Mouse (Mus musculus): ENCODE data around the gene Inpp1. TPM values are rescaled to one million over a fixed set of nuclear protein-coding genes. Genes with fewer than 3 reads are reported as not detected.

Inpp1 gene
- polyA plus RNA-seq, 1 experiment from 2014 or later: 16.1 TPM

GRCm38 (mm10) chr1:52816232-52816891 lies 1.1 kb downstream of the Inpp1 start:
- Histone ChIP-seq H3K36me3 (no peaks in the 10 kb centered on the region), H3K27ac (0 out of 2 replicates have a peak overlapping the region, but pooled peaks have one; percentile 75), H3K9ac (no peak overlapping the region), H3K9me3 (no peaks in the 10 kb centered on the region), H3K4me3 (peak overlapping the region; percentile 73), H3K4me2 (peak overlapping the region; percentile 96), H3K4me1 (peaks cover 9% of the 10 kb centered on the region; the same call in 1 of the 2 replicates), H3K27me3 (no peaks in the 10 kb centered on the region)
- 0 out of 2 replicates have a peak, but pooled peaks have one; percentile 9 for ATAC-seq (ENCODE audit: borderline replicate concordance, extremely low read depth, low FRiP score, low TSS enrichment)
- 42% methylated on average over 13 of the region's 13 CpGs for WGBS

- H3K9me3 ChIP-seq: no peaks in the 10 kb centered on the region
- no peaks in the 10 kb centered on the region for H3K27me3 ChIP-seq
- H3K4me2 ChIP-seq: no peak overlapping the region
- 78% methylated on average over 6 of the region's 6 CpGs for WGBS
- ATAC-seq (ENCODE audit: borderline replicate concordance, extremely low read depth, low FRiP score, low TSS enrichment): no peak
- no peaks in the 10 kb centered on the region for H3K36me3 ChIP-seq
- no peaks in the 10 kb centered on the region for H3K4me1 ChIP-seq
- no peak overlapping the region for H3K9ac ChIP-seq
- no peak overlapping the region for H3K4me3 ChIP-seq
- H3K27ac ChIP-seq: no peak overlapping the region
Measured at GRCm38 (mm10) chr1:52808456-52808855, 9.0 kb downstream of the Inpp1 start.

- Histone ChIP-seq H3K4me1 (no peaks in the 10 kb centered on the region), H3K4me3 (no peak overlapping the region), H3K9me3 (no peaks in the 10 kb centered on the region), H3K9ac (no peak overlapping the region), H3K27me3 (no peaks in the 10 kb centered on the region), H3K27ac (no peak overlapping the region), H3K36me3 (no peaks in the 10 kb centered on the region), H3K4me2 (no peak overlapping the region)
- ATAC-seq (ENCODE audit: borderline replicate concordance, extremely low read depth, low FRiP score, low TSS enrichment): no peak
- WGBS: 75% methylated on average over 1 of the region's 1 CpGs
Measured at GRCm38 (mm10) chr1:52805041-52805440, 12.4 kb downstream of the Inpp1 start.

GRCm38 (mm10) chr1:52802406-52802975 lies 15.0 kb downstream of the Inpp1 start:
- Histone ChIP-seq H3K9ac (no peak overlapping the region), H3K27ac (no peak overlapping the region), H3K9me3 (no peaks in the 10 kb centered on the region), H3K4me2 (no peak overlapping the region), H3K36me3 (no peaks in the 10 kb centered on the region), H3K4me1 (0 out of 2 replicates have a peak, but pooled peaks cover 5% of the 10 kb centered on the region), H3K4me3 (no peak overlapping the region), H3K27me3 (no peaks in the 10 kb centered on the region)
- no peak for ATAC-seq (ENCODE audit: borderline replicate concordance, extremely low read depth, low FRiP score, low TSS enrichment)
- 80% methylated on average over 5 of the region's 5 CpGs for WGBS

GRCm38 (mm10) chr1:52801651-52802050 lies 15.8 kb downstream of the Inpp1 start:
- ATAC-seq (ENCODE audit: borderline replicate concordance, extremely low read depth, low FRiP score, low TSS enrichment): no peak

GRCm38 (mm10) chr1:52800340-52800740 lies 17.1 kb downstream of the Inpp1 start:
- 0 out of 2 replicates have a peak, but pooled peaks cover 5% of the 10 kb centered on the region for H3K4me1 ChIP-seq
- no peaks in the 10 kb centered on the region for H3K27me3 ChIP-seq
- H3K9ac ChIP-seq: no peak overlapping the region
- H3K36me3 ChIP-seq: no peaks in the 10 kb centered on the region
- 48% methylated on average over 3 of the region's 3 CpGs for WGBS
- no peak overlapping the region for H3K4me3 ChIP-seq
- H3K27ac ChIP-seq: no peak overlapping the region
- no peak; the same call in 1 of the 2 replicates for ATAC-seq (ENCODE audit: borderline replicate concordance, extremely low read depth, low FRiP score, low TSS enrichment)
- no peak overlapping the region for H3K4me2 ChIP-seq
- H3K9me3 ChIP-seq: no peaks in the 10 kb centered on the region

More at GRCm38 (mm10) chr1:52801651-52802050, 15.8 kb downstream of the Inpp1 start:
- Histone ChIP-seq H3K4me1 (0 out of 2 replicates have a peak, but pooled peaks cover 5% of the 10 kb centered on the region), H3K27ac (no peak overlapping the region), H3K9ac (no peak overlapping the region), H3K4me2 (no peak overlapping the region), H3K9me3 (no peaks in the 10 kb centered on the region), H3K36me3 (no peaks in the 10 kb centered on the region), H3K4me3 (no peak overlapping the region), H3K27me3 (no peaks in the 10 kb centered on the region)
- WGBS: 82% methylated on average over 5 of the region's 5 CpGs

GRCm38 (mm10) chr1:52799772-52800171 lies 17.7 kb downstream of the Inpp1 start:
- H3K4me3 ChIP-seq: no peak overlapping the region
- H3K27me3 ChIP-seq: no peaks in the 10 kb centered on the region
- 0 out of 2 replicates have a peak, but pooled peaks cover 5% of the 10 kb centered on the region for H3K4me1 ChIP-seq
- H3K36me3 ChIP-seq: no peaks in the 10 kb centered on the region
- 0 out of 2 replicates have a peak overlapping the region, but pooled peaks have one; percentile 9 for H3K27ac ChIP-seq
- no peak overlapping the region for H3K4me2 ChIP-seq
- ATAC-seq (ENCODE audit: borderline replicate concordance, extremely low read depth, low FRiP score, low TSS enrichment): no peak
- 43% methylated on average over 5 of the region's 5 CpGs for WGBS
- no peaks in the 10 kb centered on the region for H3K9me3 ChIP-seq
- H3K9ac ChIP-seq: no peak overlapping the region

GRCm38 (mm10) chr1:52799056-52799726 lies 18.3 kb downstream of the Inpp1 start:
- ATAC-seq (ENCODE audit: borderline replicate concordance, extremely low read depth, low FRiP score, low TSS enrichment): no peak
- 46% methylated on average over 10 of the region's 10 CpGs for WGBS

GRCm38 (mm10) chr1:52795927-52796326 lies 21.6 kb downstream of the Inpp1 start:
- H3K4me3 ChIP-seq: no peak overlapping the region
- no peaks in the 10 kb centered on the region for H3K27me3 ChIP-seq
- H3K9ac ChIP-seq: no peak overlapping the region
- no peaks in the 10 kb centered on the region for H3K9me3 ChIP-seq
- H3K4me1 ChIP-seq: 0 out of 2 replicates have a peak, but pooled peaks cover 5% of the 10 kb centered on the region
- WGBS: 81% methylated on average over 2 of the region's 2 CpGs
- no peak for ATAC-seq (ENCODE audit: borderline replicate concordance, extremely low read depth, low FRiP score, low TSS enrichment)
- no peak overlapping the region for H3K4me2 ChIP-seq
- H3K27ac ChIP-seq: no peak overlapping the region
- H3K36me3 ChIP-seq: peaks cover 3% of the 10 kb centered on the region; the same call in 1 of the 2 replicates

More at GRCm38 (mm10) chr1:52799056-52799726, 18.3 kb downstream of the Inpp1 start:
- no peak overlapping the region for H3K4me3 ChIP-seq
- H3K9me3 ChIP-seq: no peaks in the 10 kb centered on the region
- no peak overlapping the region for H3K9ac ChIP-seq
- H3K36me3 ChIP-seq: no peaks in the 10 kb centered on the region
- no peaks in the 10 kb centered on the region for H3K27me3 ChIP-seq
- no peak overlapping the region for H3K4me2 ChIP-seq
- 0 out of 2 replicates have a peak overlapping the region, but pooled peaks have one; percentile 9 for H3K27ac ChIP-seq
- H3K4me1 ChIP-seq: 0 out of 2 replicates have a peak, but pooled peaks cover 5% of the 10 kb centered on the region

GRCm38 (mm10) chr1:52793692-52794091 lies 23.8 kb downstream of the Inpp1 start:
- no peak for ATAC-seq (ENCODE audit: borderline replicate concordance, extremely low read depth, low FRiP score, low TSS enrichment)
- H3K36me3 ChIP-seq: peaks cover 6% of the 10 kb centered on the region; the same call in 1 of the 2 replicates
- H3K27ac ChIP-seq: no peak overlapping the region
- no peak overlapping the region for H3K4me2 ChIP-seq
- H3K4me3 ChIP-seq: no peak overlapping the region
- 81% methylated on average over 3 of the region's 3 CpGs for WGBS
- no peaks in the 10 kb centered on the region for H3K9me3 ChIP-seq
- no peaks in the 10 kb centered on the region for H3K27me3 ChIP-seq
- H3K4me1 ChIP-seq: no peaks in the 10 kb centered on the region
- no peak overlapping the region for H3K9ac ChIP-seq

GRCm38 (mm10) chr1:52792701-52793100 lies 24.8 kb downstream of the Inpp1 start:
- Histone ChIP-seq H3K27me3 (no peaks in the 10 kb centered on the region), H3K4me1 (no peaks in the 10 kb centered on the region), H3K4me2 (no peak overlapping the region), H3K9ac (no peak overlapping the region), H3K9me3 (no peaks in the 10 kb centered on the region), H3K4me3 (no peak overlapping the region), H3K27ac (no peak overlapping the region), H3K36me3 (peaks cover 6% of the 10 kb centered on the region; the same call in 1 of the 2 replicates)
- ATAC-seq (ENCODE audit: borderline replicate concordance, extremely low read depth, low FRiP score, low TSS enrichment): no peak

GRCm38 (mm10) chr1:52787254-52787653 lies 30.2 kb downstream of the Inpp1 start:
- Histone ChIP-seq H3K4me2 (no peak overlapping the region), H3K27ac (no peak overlapping the region), H3K9me3 (no peaks in the 10 kb centered on the region), H3K27me3 (no peaks in the 10 kb centered on the region), H3K4me1 (no peaks in the 10 kb centered on the region), H3K4me3 (no peak overlapping the region), H3K9ac (no peak overlapping the region), H3K36me3 (peaks cover 3% of the 10 kb centered on the region; the same call in 1 of the 2 replicates)
- WGBS: 97% methylated on average over 1 of the region's 1 CpGs
- no peak for ATAC-seq (ENCODE audit: borderline replicate concordance, extremely low read depth, low FRiP score, low TSS enrichment)
